ENCODE assay signal across 8 mouse cellular contexts in the genomic region with DNA sequence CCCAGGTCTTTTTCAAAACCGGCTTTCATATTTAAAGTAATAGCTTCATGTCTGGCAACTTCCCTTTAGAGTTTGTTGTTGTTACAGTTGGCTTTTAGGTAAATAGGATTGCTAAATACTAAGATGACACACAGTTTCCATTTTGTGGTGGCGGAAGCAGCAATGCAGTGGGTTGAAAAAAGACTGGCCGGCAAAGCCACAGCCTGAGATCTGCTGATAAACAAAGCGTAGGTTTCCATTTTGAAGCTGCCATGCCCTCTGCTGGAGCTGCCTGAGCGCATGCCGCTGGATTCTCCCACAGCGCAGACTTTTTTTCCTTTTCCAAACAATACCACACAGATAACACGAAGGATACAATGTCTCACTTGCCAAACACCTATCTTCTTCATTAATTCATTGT. TPM values are rescaled to one million over a fixed set of nuclear protein-coding genes. Genes with fewer than 3 reads are reported as not detected.
A peak's percentile ranks its signal among the peaks of the same experiment; 100 is the strongest.
DNase-seq lines count a peak whose midpoint lies in the region; ATAC-seq and TF ChIP-seq lines count a peak whose summit lies in the region.

No protein-coding gene starts in this region.

- 0 out of 2 replicates have a peak, but pooled peaks have one; percentile 42 for TF ChIP-seq POLR2A in CH12.LX (IDR thresholded peaks at IDR 0.05; ENCODE audit: low read depth, low read length)

- 2% methylated on average over 8 of the region's 8 CpGs for WGBS in forebrain, embryonic 13.5 days
- whole genome bisulfite sequencing in neural tube, embryonic 14.5 days = 3% methylated on average over 8 of the region's 8 CpGs

- peaks cover 0 to 6% of the 10 kb centered on the region in 2 experiments for H3K36me3 ChIP-seq in CH12.LX (replicated peaks in 1 of 2; ENCODE audit: control insufficient read depth in 1 of 2, insufficient read depth in 1 of 2, low read length in 1 of 2)
- peaks cover 3% of the 10 kb centered on the region for H3K36me3 ChIP-seq in forebrain, embryonic 13.5 days (ENCODE audit: poor library complexity, severe bottlenecking)
- H3K36me3 ChIP-seq in neural tube, embryonic 14.5 days (ENCODE audit: control insufficient read depth, insufficient read depth, low read length) = peaks cover 7% of the 10 kb centered on the region; the same call in 1 of the 2 replicates

- dilution Hi-C loops in CH12.LX (cut with MboI; ENCODE audit: extremely low pct_ligation_motif_present, extremely low pct_unique_long_range_greater_than_20kb, low sequenced_read_pairs) = no loop called here

- no peak overlapping the region for H3K27ac ChIP-seq in CH12.LX (ENCODE audit: insufficient read depth, low read depth)
- H3K27ac ChIP-seq in brown adipose tissue, adult 24 weeks (replicated peaks; ENCODE audit: low read depth, low read length) = peak overlapping the region; percentile 54
- H3K27ac ChIP-seq in forebrain, embryonic 13.5 days = no peak overlapping the region
- no peak overlapping the region for H3K27ac ChIP-seq in neural tube, embryonic 14.5 days (ENCODE audit: low read depth, low read length)

- peak in 1 of 2 experiments; percentile 88; a peak in 2 of 4 replicates for TF ChIP-seq CTCF in CH12.LX (conservative IDR thresholded peaks at IDR 0.05 in 1 of 2, IDR thresholded peaks at IDR 0.05 in 1 of 2; ENCODE audit: low read depth in 2 of 2, low read length in 2 of 2)

- H3K27me3 ChIP-seq in CH12.LX (replicated peaks) = no peaks in the 10 kb centered on the region
- H3K27me3 ChIP-seq in forebrain, embryonic 13.5 days = no peaks in the 10 kb centered on the region
- H3K27me3 ChIP-seq in neural tube, embryonic 14.5 days (ENCODE audit: control insufficient read depth, insufficient read depth, low read length) = no peaks in the 10 kb centered on the region

- peaks cover 0 to 36% of the 10 kb centered on the region in 2 experiments; a peak in 2 of 4 replicates for H3K4me1 ChIP-seq in CH12.LX (ENCODE audit: control insufficient read depth in 1 of 2, insufficient read depth in 2 of 2)
- 0 out of 2 replicates have a peak, but pooled peaks cover 2% of the 10 kb centered on the region for H3K4me1 ChIP-seq in brown adipose tissue, adult 24 weeks (ENCODE audit: control insufficient read depth, insufficient read depth, insufficient read length, low read length)
- H3K4me1 ChIP-seq in forebrain, embryonic 13.5 days = peaks cover 18% of the 10 kb centered on the region
- peaks cover 6% of the 10 kb centered on the region; the same call in 1 of the 2 replicates for H3K4me1 ChIP-seq in neural tube, embryonic 14.5 days (ENCODE audit: control insufficient read depth, insufficient read depth, low read length)

- peak; percentile 71 for TF ChIP-seq EP300 in CH12.LX (IDR thresholded peaks at IDR 0.05; ENCODE audit: low read length)

- ATAC-seq in forebrain, embryonic 13.5 days = no peak
- no peak for ATAC-seq in neural tube, embryonic 14.5 days (ENCODE audit: low read depth)

- intact Hi-C loops in heart, postnatal 10 days (cut with DNase I) = loop anchor here (1.0 to 10.0 kb wide), 3 partner anchors 192 to 376 kb away; no protein-coding TSS in a partner anchor

- in situ Hi-C loops in CH12.LX (cut with MboI; ENCODE audit: low pct_ligation_motif_present, low pct_unique_long_range_greater_than_20kb, low sequenced_read_pairs) = loop anchor here (10.0 to 25.0 kb wide), 2 partner anchors 181 to 192 kb away; a partner anchor contains a TSS

- peak overlapping the region; percentile 39; the same call in 1 of the 2 replicates for H3K9ac ChIP-seq in CH12.LX (ENCODE audit: insufficient read depth, low read depth)
- H3K9ac ChIP-seq in forebrain, embryonic 13.5 days = no peak overlapping the region
- no peak overlapping the region for H3K9ac ChIP-seq in neural tube, embryonic 14.5 days (replicated peaks; ENCODE audit: low read depth, low read length)

- H3K4me2 ChIP-seq in CH12.LX (ENCODE audit: insufficient read depth, low read depth, poor library complexity, severe bottlenecking) = peak overlapping the region; percentile 12
- H3K4me2 ChIP-seq in forebrain, embryonic 13.5 days = peak overlapping the region; percentile 41
- H3K4me2 ChIP-seq in neural tube, embryonic 14.5 days (ENCODE audit: low read depth, low read length) = peak overlapping the region; percentile 41; the same call in 1 of the 2 replicates

- TF ChIP-seq RAD21 in CH12.LX (IDR thresholded peaks at IDR 0.05; ENCODE audit: low read depth, low read length) = peak; percentile 89

- H3K4me3 ChIP-seq in CH12.LX (replicated peaks in 1 of 3; ENCODE audit: low read depth in 2 of 3, low read length in 2 of 3, poor library complexity in 1 of 3) = peak overlapping the region in 1 of 3 experiments; percentile 21
- peak overlapping the region; percentile 23; the same call in 1 of the 2 replicates for H3K4me3 ChIP-seq in brown adipose tissue, adult 24 weeks (ENCODE audit: insufficient read depth, low read depth, low read length)
- H3K4me3 ChIP-seq in forebrain, embryonic 13.5 days = no peak overlapping the region
- peak overlapping the region; percentile 13; the same call in 1 of the 2 replicates for H3K4me3 ChIP-seq in neural tube, embryonic 14.5 days (ENCODE audit: low read depth, low read length)

- no peaks in the 10 kb centered on the region for H3K9me3 ChIP-seq in CH12.LX (replicated peaks; ENCODE audit: low read length)
- no peaks in the 10 kb centered on the region for H3K9me3 ChIP-seq in forebrain, embryonic 13.5 days (replicated peaks)
- no peaks in the 10 kb centered on the region for H3K9me3 ChIP-seq in neural tube, embryonic 14.5 days (ENCODE audit: control insufficient read depth, low read length)

- peak; percentile 90 for DNase-seq in CH12.LX (ENCODE audit: extremely low read depth)
- peak; percentile 79 for DNase-seq in heart, postnatal 10 days
- peak; percentile 80 for DNase-seq in layer of hippocampus, adult 11-12 months (ENCODE audit: low spot score)
- DNase-seq in lung, adult 18-20 months = peak; percentile 73 to 77
- DNase-seq in thymus, adult 18-20 months = peak; percentile 28 to 56

- no peaks in the 10 kb centered on the region for H3K79me2 ChIP-seq in CH12.LX (replicated peaks; ENCODE audit: control insufficient read depth, extremely low read depth, insufficient read depth, poor library complexity, severe bottlenecking)

TF ChIP-seq in CH12.LX, 34 proteins besides CTCF, POLR2A, EP300 and RAD21 (continues in another document):
- TF ChIP-seq CHD1 (IDR thresholded peaks at IDR 0.05; ENCODE audit: low read depth, low read length) (no peak), ZC3H11A (IDR thresholded peaks at IDR 0.05; ENCODE audit: low read depth, low read length) (peak; percentile 65), MAX (IDR thresholded peaks at IDR 0.05; ENCODE audit: low read length) (no peak; the same call in 1 of the 2 replicates), ZMIZ1 (IDR thresholded peaks at IDR 0.05; ENCODE audit: low read depth, low read length) (no peak), MEF2A (IDR thresholded peaks at IDR 0.05; ENCODE audit: borderline replicate concordance, low read depth, low read length) (peak; percentile 70; the same call in 1 of the 2 replicates), GABPA (IDR thresholded peaks at IDR 0.05; ENCODE audit: insufficient replicate concordance, low read depth, low read length) (no peak), ZNF384 (IDR thresholded peaks at IDR 0.05; ENCODE audit: low read depth, low read length) (peak; percentile 89), SIN3A (IDR thresholded peaks at IDR 0.05; ENCODE audit: low read length) (peak; percentile 84; the same call in 1 of the 2 replicates), IRF4 (IDR thresholded peaks at IDR 0.05; ENCODE audit: low read depth, low read length) (peak; percentile 67; the same call in 1 of the 2 replicates), HCFC1 (IDR thresholded peaks at IDR 0.05; ENCODE audit: low read depth, low read length) (peak; percentile 50), JUN (IDR thresholded peaks at IDR 0.05; ENCODE audit: insufficient read depth, low read depth, low read length) (peak; percentile 91), TCF12 (IDR thresholded peaks at IDR 0.05; ENCODE audit: low read depth, low read length) (no peak), POLR2AphosphoS2 (IDR thresholded peaks at IDR 0.05; ENCODE audit: low read depth, low read length) (no peak), PAX5 (IDR thresholded peaks at IDR 0.05; ENCODE audit: low read length) (no peak), RCOR1 (conservative IDR thresholded peaks at IDR 0.05; ENCODE audit: low read depth, low read length) (no peak), USF1 (IDR thresholded peaks at IDR 0.05; ENCODE audit: low read depth, low read length) (no peak), SMC3 (IDR thresholded peaks at IDR 0.05; ENCODE audit: low read depth, low read length) (peak; percentile 82), UBTF (IDR thresholded peaks at IDR 0.05; ENCODE audit: low read depth, low read length) (no peak), BHLHE40 (IDR thresholded peaks at IDR 0.05; ENCODE audit: low read depth, low read length) (peak; percentile 64), USF2 (conservative IDR thresholded peaks at IDR 0.05; ENCODE audit: low read depth, low read length) (no peak), KAT2A (IDR thresholded peaks at IDR 0.05; ENCODE audit: insufficient replicate concordance, low read length) (no peak), NELFE (IDR thresholded peaks at IDR 0.05; ENCODE audit: low read depth, low read length) (no peak), TBP (conservative IDR thresholded peaks at IDR 0.05; ENCODE audit: low read depth, low read length) (0 out of 2 replicates have a peak, but pooled peaks have one; percentile 51), CHD2 (IDR thresholded peaks at IDR 0.05; ENCODE audit: low read length) (no peak), ZKSCAN1 (IDR thresholded peaks at IDR 0.05; ENCODE audit: borderline replicate concordance, low read depth, low read length) (no peak), ETS1 (conservative IDR thresholded peaks at IDR 0.05; ENCODE audit: low read depth, low read length) (peak; percentile 79), MAFK (IDR thresholded peaks at IDR 0.05; ENCODE audit: insufficient replicate concordance, low read length) (0 out of 2 replicates have a peak, but pooled peaks have one; percentile 46), NRF1 (IDR thresholded peaks at IDR 0.05; ENCODE audit: low read depth, low read length) (no peak), MAZ (IDR thresholded peaks at IDR 0.05; ENCODE audit: low read depth, low read length) (no peak), MXI1 (IDR thresholded peaks at IDR 0.05; ENCODE audit: low read depth, low read length) (no peak)

RNA-seq across cellular contexts. Expression of a gene that starts 2.6 kb away (rescaled TPM):
- 3.2 and 3.4 TPM in 2 replicates for total RNA-seq in CH12.LX (2012; rRNA removed)
- 10.8 and 11.0 TPM in 2 replicates for total RNA-seq in CH12.LX (2014; rRNA removed)
- 13.1 and 14.7 TPM in 2 replicates for polyA plus RNA-seq in CH12.LX (2012; ENCODE audit: insufficient read length, low read depth)
- 212 and 297 TPM in 2 replicates for polyA plus RNA-seq in brown adipose tissue, adult 24 weeks (2012; ENCODE audit: insufficient read depth, insufficient read length, missing spikeins)
- polyA plus RNA-seq in forebrain, embryonic 13.5 days (2015; fragmentation: Nextera tagmentation; extraction: Ambion mirVana) = 97.9 and 101 TPM in 2 replicates
- 10 to 100 TPM; 69.1 to 70.8 TPM for total RNA-seq in heart, postnatal 10 days (2021)
- polyA plus RNA-seq in neural tube, embryonic 14.5 days (2014; fragmentation: Nextera tagmentation; extraction: Ambion mirVana) = 99.3 and 103 TPM in 2 replicates
